Mouse (Mus musculus) hematopoietic multipotent progenitor cell, adult 10-12 weeks (in vitro differentiated cells): Measurements from ENCODE around the gene Kctd3. TPM values are rescaled to one million over a fixed set of nuclear protein-coding genes. Genes with fewer than 3 reads are reported as not detected.

ENCODE experiments used
- polyA plus RNA-seq: library from polyadenylated mRNA; stranded (reverse); fragments of >175 nt; gene quantifications from 2 replicates; pipeline ENCODE4 v1.2.3, GENCODE M21; 2012; ENCODE audit warnings: low replicate concordance

Kctd3 gene
- polyA plus RNA-seq: 31.7 and 35.7 TPM in 2 replicates

GRCm38 (mm10) chr1:189007239-189007979, at the start of gene Kctd3:
TSS of gene Kctd3 (minus strand) at chr1:189007841.

